Mouse (Mus musculus) embryonic facial prominence, embryonic 12.5 days (tissue): ENCODE results near the gene Gsap. TPM values are rescaled to one million over a fixed set of nuclear protein-coding genes. Genes with fewer than 3 reads are reported as not detected.

Source experiments
- ATAC-seq: fragments of 200-750 bp; cut with Nextera tagmentation; 2 replicates; pipeline ENCODE4 v1.8.0; 2017; ENCODE audit not compliant: insufficient number of reproducible peaks, insufficient read depth, low FRiP score, low TSS enrichment
- H3K27ac ChIP-seq: fragments of 300-500 bp; sonication (generic); 2 replicates; pipeline ENCODE4 v1.5.1; 2016; ENCODE audit warnings: mild to moderate bottlenecking
- H3K27me3 ChIP-seq: fragments of 300-500 bp; sonication (generic); 2 replicates; pipeline ENCODE4 v1.6.1; 2016; ENCODE audit warnings: mild to moderate bottlenecking, moderate library complexity
- H3K36me3 ChIP-seq: fragments of 300-500 bp; sonication (generic); 2 replicates; pipeline ENCODE4 v1.6.1; 2016; ENCODE audit warnings: mild to moderate bottlenecking
- H3K4me1 ChIP-seq: fragments of 300-500 bp; sonication (generic); 2 replicates; pipeline ENCODE4 v1.6.1; 2016
- H3K4me2 ChIP-seq: fragments of 300-500 bp; sonication (generic); replicated peaks from 2 replicates; pipeline ENCODE4 v1.6.1; 2016; ENCODE audit warnings: mild to moderate bottlenecking, moderate library complexity
- H3K4me3 ChIP-seq: fragments of 300-500 bp; sonication (generic); 2 replicates; pipeline ENCODE4 v1.5.1; 2016; ENCODE audit warnings: mild to moderate bottlenecking
- H3K9ac ChIP-seq: fragments of 300-500 bp; sonication (generic); 2 replicates; pipeline ENCODE4 v1.6.1; 2016; ENCODE audit warnings: mild to moderate bottlenecking, moderate library complexity
- H3K9me3 ChIP-seq: fragments of 300-500 bp; sonication (generic); 2 replicates; pipeline ENCODE4 v1.6.1; 2016; ENCODE audit warnings: mild to moderate bottlenecking, moderate library complexity
- WGBS: fragments of 180-500 bp; shearing (Covaris S2); methylation state at CpG from one replicate; pipeline ENCODE4 v1.1.7; 2016; 5-methylcytosine and 5-hydroxymethylcytosine counted together
- polyA plus RNA-seq: library from polyadenylated mRNA; unstranded; fragments of >200 nt; fragmentation: Nextera tagmentation; extraction: Ambion mirVana; gene quantifications from 2 replicates; pipeline ENCODE4 v1.2.1, GENCODE M21; 2016

The Gsap gene
- polyA plus RNA-seq, 1 experiment from 2014 or later: 2.0 TPM

- peak overlapping the region; percentile 94 for H3K4me2 ChIP-seq
- peaks cover 7% of the 10 kb centered on the region for H3K4me1 ChIP-seq
- no peak overlapping the region for H3K9ac ChIP-seq
- no peak overlapping the region for H3K27ac ChIP-seq
- no peak for ATAC-seq
- no peaks in the 10 kb centered on the region for H3K36me3 ChIP-seq
- H3K27me3 ChIP-seq: no peaks in the 10 kb centered on the region
- peak overlapping the region; percentile 56 for H3K4me3 ChIP-seq
- no peaks in the 10 kb centered on the region for H3K9me3 ChIP-seq
- 5% methylated on average over 4 of the region's 4 CpGs for WGBS
Observed at GRCm38 (mm10) chr5:21186821-21187220, 766 bp downstream of the Gsap start.

GRCm38 (mm10) chr5:21188435-21188834, 2.4 kb downstream of the Gsap start:
- Histone ChIP-seq H3K4me3 (no peak overlapping the region), H3K36me3 (no peaks in the 10 kb centered on the region), H3K4me1 (peaks cover 7% of the 10 kb centered on the region), H3K4me2 (no peak overlapping the region), H3K9ac (no peak overlapping the region), H3K27ac (no peak overlapping the region), H3K9me3 (no peaks in the 10 kb centered on the region), H3K27me3 (no peaks in the 10 kb centered on the region)
- no peak for ATAC-seq
- 32% methylated on average over 3 of the region's 3 CpGs for WGBS

GRCm38 (mm10) chr5:21189036-21189435, 3.0 kb downstream of the Gsap start:
- H3K36me3 ChIP-seq: no peaks in the 10 kb centered on the region
- H3K4me2 ChIP-seq: no peak overlapping the region
- WGBS: 85% methylated on average over 1 of the region's 1 CpGs
- no peak overlapping the region for H3K27ac ChIP-seq
- no peak for ATAC-seq
- peaks cover 7% of the 10 kb centered on the region for H3K4me1 ChIP-seq
- H3K9ac ChIP-seq: no peak overlapping the region
- H3K27me3 ChIP-seq: no peaks in the 10 kb centered on the region
- H3K4me3 ChIP-seq: no peak overlapping the region
- H3K9me3 ChIP-seq: no peaks in the 10 kb centered on the region

GRCm38 (mm10) chr5:21189460-21189859, 3.4 kb downstream of the Gsap start:
- Histone ChIP-seq H3K27ac (no peak overlapping the region), H3K4me3 (no peak overlapping the region), H3K9me3 (no peaks in the 10 kb centered on the region), H3K4me2 (no peak overlapping the region), H3K9ac (no peak overlapping the region), H3K27me3 (no peaks in the 10 kb centered on the region), H3K4me1 (peaks cover 7% of the 10 kb centered on the region), H3K36me3 (no peaks in the 10 kb centered on the region)
- WGBS: 74% methylated on average over 3 of the region's 3 CpGs
- ATAC-seq: no peak

- H3K36me3 ChIP-seq: no peaks in the 10 kb centered on the region
- 79% methylated on average over 1 of the region's 1 CpGs for WGBS
- no peak overlapping the region for H3K27ac ChIP-seq
- H3K4me2 ChIP-seq: no peak overlapping the region
- no peaks in the 10 kb centered on the region for H3K4me1 ChIP-seq
- H3K9me3 ChIP-seq: no peaks in the 10 kb centered on the region
- no peak for ATAC-seq
- H3K27me3 ChIP-seq: no peaks in the 10 kb centered on the region
- no peak overlapping the region for H3K9ac ChIP-seq
- no peak overlapping the region for H3K4me3 ChIP-seq
Observed at GRCm38 (mm10) chr5:21203504-21203903, 17.4 kb downstream of the Gsap start.

GRCm38 (mm10) chr5:21204157-21204556, 18.1 kb downstream of the Gsap start:
- H3K4me3 ChIP-seq: no peak overlapping the region
- 81% methylated on average over 3 of the region's 3 CpGs for WGBS
- H3K4me2 ChIP-seq: no peak overlapping the region
- no peaks in the 10 kb centered on the region for H3K27me3 ChIP-seq
- H3K9me3 ChIP-seq: no peaks in the 10 kb centered on the region
- no peaks in the 10 kb centered on the region for H3K4me1 ChIP-seq
- H3K9ac ChIP-seq: no peak overlapping the region
- no peaks in the 10 kb centered on the region for H3K36me3 ChIP-seq
- ATAC-seq: no peak
- no peak overlapping the region for H3K27ac ChIP-seq

GRCm38 (mm10) chr5:21206014-21206413, 20.0 kb downstream of the Gsap start:
- H3K27ac ChIP-seq: no peak overlapping the region
- H3K4me2 ChIP-seq: no peak overlapping the region
- 84% methylated on average over 4 of the region's 4 CpGs for WGBS
- no peak overlapping the region for H3K4me3 ChIP-seq
- H3K27me3 ChIP-seq: no peaks in the 10 kb centered on the region
- H3K9me3 ChIP-seq: no peaks in the 10 kb centered on the region
- H3K4me1 ChIP-seq: no peaks in the 10 kb centered on the region
- no peak for ATAC-seq
- H3K9ac ChIP-seq: no peak overlapping the region
- H3K36me3 ChIP-seq: no peaks in the 10 kb centered on the region

GRCm38 (mm10) chr5:21211406-21211805, 25.4 kb downstream of the Gsap start:
- WGBS: 71% methylated on average over 1 of the region's 1 CpGs
- Histone ChIP-seq H3K27ac (no peak overlapping the region), H3K9me3 (no peaks in the 10 kb centered on the region), H3K36me3 (no peaks in the 10 kb centered on the region), H3K4me1 (no peaks in the 10 kb centered on the region), H3K4me2 (no peak overlapping the region), H3K4me3 (no peak overlapping the region), H3K9ac (0 out of 2 replicates have a peak overlapping the region, but pooled peaks have one; percentile 10), H3K27me3 (no peaks in the 10 kb centered on the region)
- ATAC-seq: no peak

- no peak overlapping the region for H3K4me2 ChIP-seq
- no peaks in the 10 kb centered on the region for H3K36me3 ChIP-seq
- no peaks in the 10 kb centered on the region for H3K4me1 ChIP-seq
- ATAC-seq: no peak
- no peak overlapping the region for H3K4me3 ChIP-seq
- 88% methylated on average over 3 of the region's 3 CpGs for WGBS
- no peak overlapping the region for H3K27ac ChIP-seq
- no peaks in the 10 kb centered on the region for H3K27me3 ChIP-seq
- no peaks in the 10 kb centered on the region for H3K9me3 ChIP-seq
- H3K9ac ChIP-seq: no peak overlapping the region
Observed at GRCm38 (mm10) chr5:21212933-21213332, 26.9 kb downstream of the Gsap start.

GRCm38 (mm10) chr5:21213801-21214200, 27.7 kb downstream of the Gsap start:
- 86% methylated on average over 5 of the region's 5 CpGs for WGBS
- H3K27me3 ChIP-seq: no peaks in the 10 kb centered on the region

GRCm38 (mm10) chr5:21217453-21218294, 31.6 kb downstream of the Gsap start:
- H3K27ac ChIP-seq: no peak overlapping the region

More at GRCm38 (mm10) chr5:21213801-21214200, 27.7 kb downstream of the Gsap start:
- Histone ChIP-seq H3K27ac (no peak overlapping the region), H3K4me2 (no peak overlapping the region), H3K4me1 (no peaks in the 10 kb centered on the region), H3K9me3 (no peaks in the 10 kb centered on the region), H3K4me3 (no peak overlapping the region), H3K36me3 (no peaks in the 10 kb centered on the region), H3K9ac (no peak overlapping the region)
- ATAC-seq: no peak

GRCm38 (mm10) chr5:21232876-21233275, 46.8 kb downstream of the Gsap start:
- no peaks in the 10 kb centered on the region for H3K27me3 ChIP-seq
- ATAC-seq: no peak
- H3K9me3 ChIP-seq: no peaks in the 10 kb centered on the region
- H3K36me3 ChIP-seq: no peaks in the 10 kb centered on the region
- no peak overlapping the region for H3K4me2 ChIP-seq
- H3K4me1 ChIP-seq: no peaks in the 10 kb centered on the region
- H3K4me3 ChIP-seq: no peak overlapping the region
- no peak overlapping the region for H3K27ac ChIP-seq
- no peak overlapping the region for H3K9ac ChIP-seq
- 88% methylated on average over 6 of the region's 6 CpGs for WGBS

More at GRCm38 (mm10) chr5:21217453-21218294, 31.6 kb downstream of the Gsap start:
- H3K27me3 ChIP-seq: no peaks in the 10 kb centered on the region
- H3K36me3 ChIP-seq: no peaks in the 10 kb centered on the region
- ATAC-seq: no peak
- H3K9me3 ChIP-seq: no peaks in the 10 kb centered on the region
- H3K4me1 ChIP-seq: no peaks in the 10 kb centered on the region
- WGBS: 81% methylated on average over 14 of the region's 14 CpGs
- no peak overlapping the region for H3K4me3 ChIP-seq
- H3K4me2 ChIP-seq: no peak overlapping the region
- no peak overlapping the region for H3K9ac ChIP-seq
